Mouse (Mus musculus) adrenal gland, postnatal 10 days (tissue): ENCODE measurements around the gene Olfr223. TPM values are rescaled to one million over a fixed set of nuclear protein-coding genes. Genes with fewer than 3 reads are reported as not detected.
"Not testable (repeated sequence)": the region's sequence is repeated elsewhere in the genome, so short reads cannot be mapped to it uniquely, and the experiment has no call there.

Experiments
- DNase-seq: peaks from one replicate; pipeline ENCODE4 v3.0.0; 2021; ENCODE audit warnings: mixed read lengths
- long read RNA-seq, 2 experiments: library from polyadenylated mRNA; stranded (forward); transcript quantifications; one replicate each; pipeline ENCODE4 v2.0.0; 2021
- total RNA-seq, 2 experiments: library from RNA; stranded (reverse); gene quantifications; 2 replicates each; pipeline ENCODE4 v1.2.3; 2021

Gene Olfr223
- total RNA-seq, result not detected
- long read RNA-seq, experiment 1, result 0 reads
- long read RNA-seq, experiment 2, result 0 reads

GRCm38 (mm10) chr11:59593189-59593588 is at the start of gene Olfr223:
TSS of gene Olfr223 (minus strand) at chr11:59593289.
- DNase-seq, result no peak

GRCm38 (mm10) chr11:59642420-59642819 is 49.3 kb upstream of the Olfr223 start:
- DNase-seq, result no peak

- DNase-seq, result no peak
Measured at GRCm38 (mm10) chr11:59641227-59641626, 48.1 kb upstream of the Olfr223 start.

- no peak for DNase-seq
Measured at GRCm38 (mm10) chr11:59639957-59640643, 47.0 kb upstream of the Olfr223 start.

GRCm38 (mm10) chr11:59636695-59637414 is 43.8 kb upstream of the Olfr223 start:
- DNase-seq, result no peak

GRCm38 (mm10) chr11:59635821-59636694 is 43.0 kb upstream of the Olfr223 start:
- DNase-seq, result peak; percentile 72

- no peak for DNase-seq
Measured at GRCm38 (mm10) chr11:59635251-59635795, 42.2 kb upstream of the Olfr223 start.

GRCm38 (mm10) chr11:59634001-59634660 is 41.0 kb upstream of the Olfr223 start:
- DNase-seq, result no peak

- peak; percentile 81 for DNase-seq
Measured at GRCm38 (mm10) chr11:59633037-59633436, 39.9 kb upstream of the Olfr223 start.

GRCm38 (mm10) chr11:59631980-59632379 is 38.9 kb upstream of the Olfr223 start:
- no peak for DNase-seq

- DNase-seq, result no peak
Measured at GRCm38 (mm10) chr11:59629871-59630270, 36.8 kb upstream of the Olfr223 start.

- no peak for DNase-seq
Measured at GRCm38 (mm10) chr11:59628177-59628576, 35.1 kb upstream of the Olfr223 start.

- no peak for DNase-seq
Measured at GRCm38 (mm10) chr11:59626192-59626591, 33.1 kb upstream of the Olfr223 start.

- peak; percentile 65 for DNase-seq
Measured at GRCm38 (mm10) chr11:59624017-59624630, 31.0 kb upstream of the Olfr223 start.

GRCm38 (mm10) chr11:59622214-59622613 is 29.1 kb upstream of the Olfr223 start:
- no peak for DNase-seq

- not testable (repeated sequence) for DNase-seq
Measured at GRCm38 (mm10) chr11:59616986-59617385, 23.9 kb upstream of the Olfr223 start.

GRCm38 (mm10) chr11:59614120-59614519 is 21.0 kb upstream of the Olfr223 start:
- DNase-seq, result peak; percentile 47

GRCm38 (mm10) chr11:59611646-59612045 is 18.6 kb upstream of the Olfr223 start:
- DNase-seq, result no peak

GRCm38 (mm10) chr11:59602287-59602686 is 9.2 kb upstream of the Olfr223 start:
- DNase-seq, result no peak

- no peak for DNase-seq
Measured at GRCm38 (mm10) chr11:59600872-59601271, 7.8 kb upstream of the Olfr223 start.

- DNase-seq, result no peak
Measured at GRCm38 (mm10) chr11:59599211-59599610, 6.1 kb upstream of the Olfr223 start.
